Mouse (Mus musculus) midbrain, embryonic 14.5 days (tissue): ENCODE measurements at regions not wholly inside any gene's neighbourhood (a gene's known extent, or its start where the extent isn't known, plus 50 kb on each side); places are given as distances from the start of the nearest gene placed in this dataset.

Source experiments
- ATAC-seq: fragments of 200-750 bp; cut with Nextera tagmentation; 2 replicates; pipeline ENCODE4 v1.8.0; 2017; ENCODE audit warnings: moderate number of reproducible peaks, moderate library complexity; ENCODE audit not compliant: low FRiP score, low TSS enrichment
- DNase-seq: peaks from one replicate; pipeline ENCODE4 v3.0.0-alpha.2; 2015
- H3K27ac ChIP-seq: fragments of 300-500 bp; sonication (generic); replicated peaks from 2 replicates; pipeline ENCODE4 v1.5.1; 2014; ENCODE audit warnings: mild to moderate bottlenecking, low read depth, low read length, moderate library complexity
- H3K27me3 ChIP-seq: fragments of 300-500 bp; sonication (generic); 2 replicates; pipeline ENCODE4 v1.6.1; 2014; ENCODE audit warnings: low read length, control low read depth, mixed read lengths; ENCODE audit not compliant: control insufficient read depth, insufficient read depth
- H3K36me3 ChIP-seq: fragments of 300-500 bp; sonication (generic); 2 replicates; pipeline ENCODE4 v1.6.1; 2014; ENCODE audit warnings: low read length, control low read depth; ENCODE audit not compliant: control insufficient read depth, insufficient read depth
- H3K4me1 ChIP-seq: fragments of 300-500 bp; sonication (generic); 2 replicates; pipeline ENCODE4 v1.6.1; 2014; ENCODE audit warnings: mild to moderate bottlenecking, antibody characterized with exemption, low read length, control low read depth; ENCODE audit not compliant: control insufficient read depth, insufficient read depth
- H3K4me2 ChIP-seq: fragments of 300-500 bp; sonication (generic); 2 replicates; pipeline ENCODE4 v1.6.1; 2014; ENCODE audit warnings: mild to moderate bottlenecking, low read length, moderate library complexity
- H3K4me3 ChIP-seq: fragments of 300-500 bp; sonication (generic); replicated peaks from 2 replicates; pipeline ENCODE4 v1.5.1; 2014; ENCODE audit warnings: low read depth, low read length
- H3K9ac ChIP-seq: fragments of 300-500 bp; sonication (generic); replicated peaks from 2 replicates; pipeline ENCODE4 v1.6.1; 2014; ENCODE audit warnings: mild to moderate bottlenecking, low read length, moderate library complexity
- H3K9me3 ChIP-seq: fragments of 300-500 bp; sonication (generic); 2 replicates; pipeline ENCODE4 v1.6.1; 2016; ENCODE audit warnings: low read length, control low read depth, mixed read lengths; ENCODE audit not compliant: control insufficient read depth
- WGBS: fragments of 180-500 bp; shearing (Covaris S2); extraction: QIAGEN DNeasy Blood & Tissue Kit; methylation state at CpG from one replicate; pipeline ENCODE4 v1.1.7; 2014; 5-methylcytosine and 5-hydroxymethylcytosine counted together

DNA sequence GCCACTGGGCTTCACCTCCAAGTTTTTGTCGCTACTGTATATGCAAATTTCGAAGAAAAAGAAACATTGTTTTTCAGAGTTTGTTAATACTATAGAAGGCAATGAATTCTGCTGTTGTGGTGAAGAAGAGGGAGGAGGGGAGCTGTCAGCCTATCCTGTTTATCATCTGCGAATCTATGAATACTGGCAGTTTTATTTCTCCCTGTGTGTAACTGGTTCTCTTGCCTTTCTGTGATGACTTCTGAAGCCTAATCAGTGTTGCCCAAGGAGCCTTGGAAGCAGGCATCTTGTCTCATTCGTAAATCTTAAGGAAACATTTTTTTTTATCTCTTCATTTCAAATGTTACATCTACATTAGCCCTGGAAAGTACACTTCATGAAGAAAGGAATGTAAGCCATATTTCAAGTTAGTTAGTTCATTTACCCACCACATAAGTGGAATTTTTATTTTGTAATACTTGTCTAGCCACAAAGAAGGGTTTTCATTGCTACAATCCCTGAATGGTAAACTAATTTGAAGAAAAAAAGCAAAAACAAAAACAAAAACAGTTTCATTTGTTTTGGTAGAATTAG, 251.5 kb upstream of the Fn1 start:
- no peak overlapping the region for H3K27ac ChIP-seq
- 85% methylated on average over 4 of the region's 4 CpGs for WGBS

GRCm38 (mm10) chr1:71900106-71901074, 247.4 kb upstream of the Fn1 start:
- Histone ChIP-seq H3K4me1 (no peaks in the 10 kb centered on the region), H3K4me2 (no peak overlapping the region), H3K36me3 (no peaks in the 10 kb centered on the region), H3K27me3 (no peaks in the 10 kb centered on the region), H3K27ac (no peak overlapping the region), H3K9ac (no peak overlapping the region), H3K4me3 (no peak overlapping the region), H3K9me3 (no peaks in the 10 kb centered on the region)
- ATAC-seq, result no peak
- no peak for DNase-seq
- WGBS, result 85% methylated on average over 9 of the region's 9 CpGs

More for the DNA sequence above, 251.5 kb upstream of the Fn1 start:
- no peak overlapping the region for H3K9ac ChIP-seq
- DNase-seq (no peak), ATAC-seq (no peak)
- no peak overlapping the region for H3K4me2 ChIP-seq
- no peaks in the 10 kb centered on the region for H3K36me3 ChIP-seq
- no peaks in the 10 kb centered on the region for H3K4me1 ChIP-seq
- no peaks in the 10 kb centered on the region for H3K27me3 ChIP-seq
- no peaks in the 10 kb centered on the region for H3K9me3 ChIP-seq
- no peak overlapping the region for H3K4me3 ChIP-seq

DNA sequence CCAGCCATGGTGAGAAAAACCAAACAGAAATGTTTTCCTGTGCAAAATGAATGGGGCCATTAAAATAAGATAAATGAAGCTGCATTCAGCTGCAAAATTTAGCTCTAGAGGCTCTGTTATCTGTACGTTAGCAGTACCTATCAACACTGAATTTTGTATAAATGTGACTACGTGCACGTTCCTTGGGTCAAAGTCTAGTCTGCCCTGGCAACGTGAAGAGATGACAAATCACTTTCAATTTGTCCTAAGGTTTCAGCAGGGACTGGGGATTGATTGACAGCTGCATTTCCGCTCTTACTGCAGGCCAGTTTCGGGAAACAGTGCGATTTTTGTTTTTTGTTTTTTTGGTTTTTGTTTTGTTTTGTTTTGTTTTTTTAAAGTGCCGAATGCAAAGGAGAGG, 246.1 kb upstream of the Fn1 start:
- Histone ChIP-seq H3K4me1 (no peaks in the 10 kb centered on the region), H3K36me3 (no peaks in the 10 kb centered on the region), H3K27ac (no peak overlapping the region), H3K4me3 (no peak overlapping the region), H3K27me3 (no peaks in the 10 kb centered on the region), H3K9me3 (no peaks in the 10 kb centered on the region), H3K4me2 (no peak overlapping the region), H3K9ac (no peak overlapping the region)
- WGBS, result 71% methylated on average over 8 of the region's 8 CpGs
- DNase-seq, result no peak
- ATAC-seq, result no peak

- no peaks in the 10 kb centered on the region for H3K36me3 ChIP-seq
- ATAC-seq, result no peak
- H3K27ac ChIP-seq, result no peak overlapping the region
- H3K4me2 ChIP-seq, result no peak overlapping the region
- DNase-seq, result no peak
- H3K4me1 ChIP-seq, result no peaks in the 10 kb centered on the region
- WGBS, result 89% methylated on average over 6 of the region's 6 CpGs
- no peaks in the 10 kb centered on the region for H3K9me3 ChIP-seq
- no peak overlapping the region for H3K9ac ChIP-seq
- H3K4me3 ChIP-seq, result no peak overlapping the region
- no peaks in the 10 kb centered on the region for H3K27me3 ChIP-seq
These were observed 245.2 kb upstream of the Fn1 start for GRCm38 (mm10) chr1:71898198-71898597.

DNA sequence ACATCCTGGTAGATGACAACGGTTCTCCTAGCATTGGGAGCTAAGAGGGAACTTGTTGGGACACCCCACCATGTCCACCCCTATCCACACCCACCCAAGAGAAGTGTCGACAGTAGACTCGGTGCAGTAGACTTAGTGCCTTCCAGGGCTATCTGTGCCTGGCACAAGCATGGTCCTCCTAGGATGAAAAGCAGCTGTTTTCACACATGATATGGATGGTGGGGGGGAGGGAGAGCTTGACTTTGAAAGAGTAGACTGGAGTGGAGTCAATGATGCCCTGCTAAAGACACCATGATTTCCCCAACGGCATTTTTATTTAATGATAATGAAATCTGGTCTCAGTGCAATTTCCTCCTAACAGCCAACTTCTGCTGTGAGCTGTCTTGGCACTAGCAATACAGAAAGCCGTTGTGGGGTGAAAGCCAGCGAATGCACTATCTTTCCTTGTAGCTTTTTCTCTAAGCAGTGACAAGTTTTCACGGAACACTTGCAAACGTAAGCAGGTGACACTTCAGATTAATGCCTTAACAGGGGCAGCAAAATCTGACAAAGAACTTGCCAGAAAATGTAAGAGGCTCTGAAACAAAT, 244.6 kb upstream of the Fn1 start:
- H3K4me2 ChIP-seq, result no peak overlapping the region
- H3K9ac ChIP-seq, result no peak overlapping the region
- no peaks in the 10 kb centered on the region for H3K4me1 ChIP-seq
- no peak overlapping the region for H3K27ac ChIP-seq
- H3K27me3 ChIP-seq, result no peaks in the 10 kb centered on the region
- 87% methylated on average over 8 of the region's 8 CpGs for WGBS
- H3K9me3 ChIP-seq, result no peaks in the 10 kb centered on the region
- DNase-seq (peak; percentile 8), ATAC-seq (no peak)
- no peaks in the 10 kb centered on the region for H3K36me3 ChIP-seq
- no peak overlapping the region for H3K4me3 ChIP-seq

GRCm38 (mm10) chr1:71896141-71896725, 243.2 kb upstream of the Fn1 start:
- H3K4me1 ChIP-seq, result no peaks in the 10 kb centered on the region
- no peaks in the 10 kb centered on the region for H3K36me3 ChIP-seq
- no peak overlapping the region for H3K4me2 ChIP-seq
- H3K4me3 ChIP-seq, result no peak overlapping the region
- H3K27ac ChIP-seq, result no peak overlapping the region
- no peaks in the 10 kb centered on the region for H3K27me3 ChIP-seq
- H3K9ac ChIP-seq, result no peak overlapping the region
- H3K9me3 ChIP-seq, result no peaks in the 10 kb centered on the region
- ATAC-seq, result no peak
- DNase-seq, result no peak
- 66% methylated on average over 11 of the region's 11 CpGs for WGBS

DNA sequence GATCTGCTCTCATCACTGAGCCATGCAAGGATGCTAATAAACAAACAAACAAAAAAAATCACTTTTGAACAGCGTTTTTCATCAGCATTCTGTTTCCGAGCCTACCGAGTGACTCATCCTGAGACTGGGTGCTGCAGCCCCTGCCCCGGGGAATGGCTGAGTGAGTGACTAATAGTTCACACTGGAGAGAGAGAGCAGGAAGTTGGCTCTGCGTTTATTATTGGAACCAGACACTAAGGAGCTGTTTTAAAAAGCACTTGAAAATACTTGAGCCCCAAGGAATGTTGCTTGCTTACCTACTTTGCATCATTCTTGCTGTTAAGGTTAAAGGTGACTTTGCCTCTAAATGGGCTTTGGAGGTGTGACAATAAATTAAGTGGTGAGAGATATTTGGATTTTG, 240.6 kb upstream of the Fn1 start:
- H3K36me3 ChIP-seq, result no peaks in the 10 kb centered on the region
- no peak overlapping the region for H3K27ac ChIP-seq
- DNase-seq (no peak), ATAC-seq (no peak)
- WGBS, result 86% methylated on average over 5 of the region's 5 CpGs
- no peaks in the 10 kb centered on the region for H3K27me3 ChIP-seq
- no peak overlapping the region for H3K9ac ChIP-seq
- no peaks in the 10 kb centered on the region for H3K9me3 ChIP-seq
- no peaks in the 10 kb centered on the region for H3K4me1 ChIP-seq
- H3K4me3 ChIP-seq, result no peak overlapping the region
- no peak overlapping the region for H3K4me2 ChIP-seq

- WGBS, result 88% methylated on average over 3 of the region's 3 CpGs
- Histone ChIP-seq H3K27ac (no peak overlapping the region), H3K27me3 (no peaks in the 10 kb centered on the region), H3K9ac (no peak overlapping the region), H3K9me3 (no peaks in the 10 kb centered on the region), H3K4me3 (no peak overlapping the region), H3K4me2 (no peak overlapping the region), H3K36me3 (no peaks in the 10 kb centered on the region), H3K4me1 (no peaks in the 10 kb centered on the region)
- DNase-seq (no peak), ATAC-seq (no peak)
These were observed 234.8 kb upstream of the Fn1 start for GRCm38 (mm10) chr1:71887809-71888208.
